Mouse (Mus musculus): ENCODE measurements around the gene Pfkl. TPM values are rescaled to one million over a fixed set of nuclear protein-coding genes. Genes with fewer than 3 reads are reported as not detected.
"Not testable (repeated sequence)": the region's sequence is repeated elsewhere in the genome, so short reads cannot be mapped to it uniquely, and the experiment has no call there.

Gene Pfkl
- polyA plus RNA-seq, 1 experiment from 2014 or later: 193 TPM

- Histone ChIP-seq H3K4me3 (replicated peaks) (no peak overlapping the region), H3K36me3 (no peaks in the 10 kb centered on the region), H3K27me3 (replicated peaks) (0 out of 2 replicates have a peak, but pooled peaks cover 12% of the 10 kb centered on the region), H3K4me2 (no peak overlapping the region), H3K27ac (no peak overlapping the region), H3K4me1 (no peaks in the 10 kb centered on the region), H3K9me3 (no peaks in the 10 kb centered on the region), H3K9ac (no peak overlapping the region)
- ATAC-seq (ENCODE audit: insufficient read depth, low FRiP score, low read depth): no peak
- WGBS: 74% methylated on average over 6 of the region's 6 CpGs
Measured at GRCm38 (mm10) chr10:77963971-77964370, 45.9 kb downstream of the Pfkl start.

- Histone ChIP-seq H3K4me2 (no peak overlapping the region), H3K4me1 (no peaks in the 10 kb centered on the region), H3K9ac (no peak overlapping the region), H3K9me3 (no peaks in the 10 kb centered on the region), H3K36me3 (no peaks in the 10 kb centered on the region), H3K27ac (no peak overlapping the region), H3K27me3 (replicated peaks) (0 out of 2 replicates have a peak, but pooled peaks cover under 1% of the 10 kb centered on the region), H3K4me3 (replicated peaks) (no peak overlapping the region)
- ATAC-seq (ENCODE audit: insufficient read depth, low FRiP score, low read depth): no peak
- WGBS: 78% methylated on average over 2 of the region's 2 CpGs
Measured at GRCm38 (mm10) chr10:77962725-77963124, 47.2 kb downstream of the Pfkl start.

GRCm38 (mm10) chr10:77950468-77950867 lies 59.4 kb downstream of the Pfkl start:
- H3K4me2 ChIP-seq; H3K27ac ChIP-seq; H3K4me1 ChIP-seq; ATAC-seq (ENCODE audit: insufficient read depth, low FRiP score, low read depth); H3K9me3 ChIP-seq; H3K27me3 ChIP-seq (replicated peaks); H3K4me3 ChIP-seq (replicated peaks); H3K36me3 ChIP-seq; H3K9ac ChIP-seq: not testable (repeated sequence)
- 92% methylated on average over 10 of the region's 12 CpGs for WGBS

- ATAC-seq (ENCODE audit: insufficient read depth, low FRiP score, low read depth): no peak
- H3K9ac ChIP-seq: no peak overlapping the region
- 56% methylated on average over 2 of the region's 2 CpGs for WGBS
Measured at GRCm38 (mm10) chr10:77939685-77940084, 70.2 kb downstream of the Pfkl start.

More at GRCm38 (mm10) chr10:77939685-77940084, 70.2 kb downstream of the Pfkl start:
- H3K4me2 ChIP-seq: no peak overlapping the region
- H3K9me3 ChIP-seq: no peaks in the 10 kb centered on the region
- no peaks in the 10 kb centered on the region for H3K27me3 ChIP-seq (replicated peaks)
- H3K4me3 ChIP-seq (replicated peaks): no peak overlapping the region
- no peaks in the 10 kb centered on the region for H3K36me3 ChIP-seq
- no peak overlapping the region for H3K27ac ChIP-seq
- no peaks in the 10 kb centered on the region for H3K4me1 ChIP-seq

Other genes starting within 250 kb of the Pfkl start
- not detected in 2 replicates for gene Gm3238, start 238.8 kb downstream of the Pfkl start, polyA plus RNA-seq (2015; fragmentation: Nextera tagmentation; extraction: Ambion mirVana)
- not detected in 2 replicates for gene Gm7138, start 233.1 kb downstream of the Pfkl start, polyA plus RNA-seq (2015; fragmentation: Nextera tagmentation; extraction: Ambion mirVana)
- gene Gm3250, start 227.5 kb downstream of the Pfkl start, polyA plus RNA-seq (2015; fragmentation: Nextera tagmentation; extraction: Ambion mirVana): not detected in 2 replicates
- not detected in 2 replicates for gene Gm7137, start 221.9 kb downstream of the Pfkl start, polyA plus RNA-seq (2015; fragmentation: Nextera tagmentation; extraction: Ambion mirVana)
- gene Gm9639, start 215.0 kb downstream of the Pfkl start, polyA plus RNA-seq (2015; fragmentation: Nextera tagmentation; extraction: Ambion mirVana): not detected in 2 replicates
- gene Gm19668, start 210.9 kb downstream of the Pfkl start, polyA plus RNA-seq (2015; fragmentation: Nextera tagmentation; extraction: Ambion mirVana): not detected in 2 replicates
- not detected in 2 replicates for gene Gm9507, start 198.2 kb downstream of the Pfkl start, polyA plus RNA-seq (2015; fragmentation: Nextera tagmentation; extraction: Ambion mirVana)
- gene Gm2696, start 195.4 kb downstream of the Pfkl start, polyA plus RNA-seq (2015; fragmentation: Nextera tagmentation; extraction: Ambion mirVana): not detected in 2 replicates
- not detected in 2 replicates for gene Krtap10-4, start 183.0 kb downstream of the Pfkl start, polyA plus RNA-seq (2015; fragmentation: Nextera tagmentation; extraction: Ambion mirVana)
- not detected in 2 replicates for gene Krtap10-10, start 174.1 kb downstream of the Pfkl start, polyA plus RNA-seq (2015; fragmentation: Nextera tagmentation; extraction: Ambion mirVana)
- gene Gm36176, start 163.3 kb downstream of the Pfkl start, polyA plus RNA-seq (2015; fragmentation: Nextera tagmentation; extraction: Ambion mirVana): not detected in 2 replicates
- not detected in 2 replicates for gene Gm10318, start 157.2 kb downstream of the Pfkl start, polyA plus RNA-seq (2015; fragmentation: Nextera tagmentation; extraction: Ambion mirVana)
- not detected in 2 replicates for gene Gm3285, start 148.1 kb downstream of the Pfkl start, polyA plus RNA-seq (2015; fragmentation: Nextera tagmentation; extraction: Ambion mirVana)
- 5.0 and 6.4 TPM in 2 replicates for gene Lrrc3, start 107.5 kb downstream of the Pfkl start, polyA plus RNA-seq (2015; fragmentation: Nextera tagmentation; extraction: Ambion mirVana)
- 1.2 TPM in 2 replicates for gene Trpm2, start 39.5 kb downstream of the Pfkl start, polyA plus RNA-seq (2015; fragmentation: Nextera tagmentation; extraction: Ambion mirVana)
- 23.6 and 26.7 TPM in 2 replicates for gene 1810043G02Rik, start 31.6 kb downstream of the Pfkl start, polyA plus RNA-seq (2015; fragmentation: Nextera tagmentation; extraction: Ambion mirVana)
- gene Dnmt3l, start 31.9 kb upstream of the Pfkl start, polyA plus RNA-seq (2015; fragmentation: Nextera tagmentation; extraction: Ambion mirVana): 0.35 and 0.86 TPM in 2 replicates
- gene Aire, start 33.5 kb upstream of the Pfkl start, polyA plus RNA-seq (2015; fragmentation: Nextera tagmentation; extraction: Ambion mirVana): 0.68 and 0.75 TPM in 2 replicates
- 5.1 and 5.3 TPM in 2 replicates for gene Icosl, start 59.2 kb upstream of the Pfkl start, polyA plus RNA-seq (2015; fragmentation: Nextera tagmentation; extraction: Ambion mirVana)
- 32.7 and 40.2 TPM in 2 replicates for gene D10Jhu81e, start 159.7 kb upstream of the Pfkl start, polyA plus RNA-seq (2015; fragmentation: Nextera tagmentation; extraction: Ambion mirVana)
- gene Pwp2, start 175.1 kb upstream of the Pfkl start, polyA plus RNA-seq (2015; fragmentation: Nextera tagmentation; extraction: Ambion mirVana): 14.6 and 17.3 TPM in 2 replicates
- gene Trappc10, start 234.6 kb upstream of the Pfkl start, polyA plus RNA-seq (2015; fragmentation: Nextera tagmentation; extraction: Ambion mirVana): 15.6 and 18.2 TPM in 2 replicates

Measured in stomach, embryonic 15.5 days (tissue).